Mouse (Mus musculus) spleen, postnatal 14 days (tissue): ENCODE data around the gene Cx3cr1.

Source experiments
- DNase-seq, 2 experiments: peaks; one replicate each; pipeline ENCODE4 v3.0.0; 2021 to 2022; ENCODE audit warnings: low spot score in 2 of 2

Gene Cx3cr1

GRCm38 (mm10) chr9:120082691-120083090 lies 13.0 kb upstream of the Cx3cr1 start:
- no peak for DNase-seq

DNA sequence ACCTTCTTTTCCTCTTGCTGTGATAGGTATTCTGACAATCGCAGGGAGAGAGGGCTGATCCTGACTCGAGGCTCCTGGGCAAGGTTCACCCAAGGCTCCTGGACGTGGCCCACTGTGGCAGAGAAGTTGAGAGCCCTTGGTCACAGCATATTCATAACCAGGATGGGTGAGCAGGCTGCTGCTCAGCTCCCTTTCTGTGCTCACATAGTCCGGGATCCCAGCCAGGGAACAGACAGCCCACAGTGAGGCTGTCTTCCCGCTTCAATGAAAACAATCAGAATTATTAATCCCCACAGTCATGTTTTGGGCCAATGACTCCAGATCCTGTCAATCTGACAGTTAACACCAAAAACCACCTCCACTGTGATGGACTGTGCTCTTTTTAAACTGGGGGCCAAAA lies 12.3 kb upstream of the Cx3cr1 start:
- DNase-seq, result no peak

DNA sequence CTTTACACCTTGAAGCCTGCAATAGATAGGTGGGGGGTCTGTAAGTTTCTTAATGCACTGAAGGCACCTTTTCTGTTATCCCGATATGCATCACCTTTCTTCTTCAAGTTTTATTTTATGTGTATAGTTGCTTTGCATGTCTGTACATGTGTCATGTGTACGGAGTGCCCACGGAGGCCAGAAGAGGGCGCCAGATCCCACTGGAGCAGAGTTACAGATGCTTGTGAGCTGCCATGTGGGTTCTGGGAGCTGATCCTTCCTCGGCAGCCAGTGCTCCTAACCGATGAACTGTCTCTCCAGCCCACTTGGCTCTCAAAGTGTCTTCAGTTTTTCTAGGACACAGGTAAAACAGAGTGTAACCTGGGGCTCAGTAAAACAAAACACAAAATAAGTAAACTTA lies 11.6 kb upstream of the Cx3cr1 start:
- DNase-seq, result no peak

GRCm38 (mm10) chr9:120080546-120081108 lies 10.9 kb upstream of the Cx3cr1 start:
- no peak for DNase-seq

GRCm38 (mm10) chr9:120079901-120080300 lies 10.2 kb upstream of the Cx3cr1 start:
- no peak for DNase-seq

- no peak for DNase-seq
These were observed 8.6 kb upstream of the Cx3cr1 start for GRCm38 (mm10) chr9:120078241-120078640.

DNA sequence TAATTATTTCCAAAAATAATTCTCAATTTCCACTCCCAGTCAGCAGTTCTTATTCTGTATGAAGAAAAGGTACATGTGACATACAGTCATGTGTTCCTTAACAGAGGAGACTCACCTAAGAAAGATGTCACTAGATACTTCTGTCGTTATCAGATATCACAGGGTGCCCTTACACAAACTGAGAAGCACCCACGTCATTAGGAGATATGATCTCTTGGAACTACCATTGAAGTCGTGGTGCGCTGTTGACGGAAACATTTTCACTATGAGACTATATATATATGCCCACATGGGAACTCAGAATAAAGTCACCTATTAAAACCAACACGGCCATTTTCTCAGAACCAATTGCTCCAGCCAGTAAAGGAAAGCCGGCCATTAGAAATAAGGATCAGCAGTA lies 4.8 kb upstream of the Cx3cr1 start:
- DNase-seq, result no peak

DNA sequence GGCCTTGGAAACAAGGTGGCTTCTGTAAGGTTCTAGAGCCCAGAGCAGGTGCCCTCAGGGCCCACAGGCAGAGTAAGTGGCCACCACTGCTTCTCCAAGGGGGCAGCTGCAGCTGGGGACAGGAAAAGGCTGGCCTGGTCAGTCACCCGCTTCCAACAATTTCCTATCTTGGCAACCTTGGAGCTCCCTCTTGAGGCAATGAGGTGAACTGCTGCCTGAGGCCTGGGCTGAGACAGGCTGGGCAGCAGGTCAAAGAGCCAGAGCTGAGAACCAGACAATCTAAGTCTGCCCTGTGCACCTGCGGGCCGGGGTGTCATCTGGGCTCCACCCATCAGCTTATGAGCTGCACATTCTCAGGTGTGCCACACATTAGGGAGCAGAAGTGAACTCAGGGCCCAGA lies 3.5 kb upstream of the Cx3cr1 start:
- DNase-seq, result peak; percentile 43 to 65

GRCm38 (mm10) chr9:120071251-120071650 lies 1.6 kb upstream of the Cx3cr1 start:
- no peak for DNase-seq

- no peak for DNase-seq
These were observed 1.6 kb downstream of the Cx3cr1 start for GRCm38 (mm10) chr9:120068047-120068446.

GRCm38 (mm10) chr9:120067609-120068008 lies 2.1 kb downstream of the Cx3cr1 start:
- no peak for DNase-seq

GRCm38 (mm10) chr9:120064317-120064716 lies 5.4 kb downstream of the Cx3cr1 start:
- no peak for DNase-seq

GRCm38 (mm10) chr9:120058730-120059129 lies 10.9 kb downstream of the Cx3cr1 start:
- DNase-seq, result no peak

DNA sequence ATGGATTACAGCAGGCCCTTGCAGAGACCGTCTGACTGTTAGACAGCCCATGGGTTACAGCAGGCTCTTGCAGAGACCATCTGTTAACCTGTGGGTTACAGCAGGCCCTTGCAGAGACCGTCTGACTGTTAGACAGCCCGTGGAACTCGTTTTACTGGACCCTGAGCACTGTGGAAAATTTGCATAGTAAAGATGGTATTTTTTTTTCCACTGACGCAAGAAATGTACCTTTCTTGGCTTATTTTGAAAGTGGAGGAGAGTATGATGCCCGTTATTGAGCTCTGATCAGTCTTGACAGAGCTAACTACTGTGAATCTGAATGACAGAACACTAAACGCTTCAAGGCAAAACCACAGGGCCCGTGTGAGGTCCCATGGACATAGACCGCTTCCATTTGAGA lies 13.5 kb downstream of the Cx3cr1 start:
- no peak for DNase-seq

DNA sequence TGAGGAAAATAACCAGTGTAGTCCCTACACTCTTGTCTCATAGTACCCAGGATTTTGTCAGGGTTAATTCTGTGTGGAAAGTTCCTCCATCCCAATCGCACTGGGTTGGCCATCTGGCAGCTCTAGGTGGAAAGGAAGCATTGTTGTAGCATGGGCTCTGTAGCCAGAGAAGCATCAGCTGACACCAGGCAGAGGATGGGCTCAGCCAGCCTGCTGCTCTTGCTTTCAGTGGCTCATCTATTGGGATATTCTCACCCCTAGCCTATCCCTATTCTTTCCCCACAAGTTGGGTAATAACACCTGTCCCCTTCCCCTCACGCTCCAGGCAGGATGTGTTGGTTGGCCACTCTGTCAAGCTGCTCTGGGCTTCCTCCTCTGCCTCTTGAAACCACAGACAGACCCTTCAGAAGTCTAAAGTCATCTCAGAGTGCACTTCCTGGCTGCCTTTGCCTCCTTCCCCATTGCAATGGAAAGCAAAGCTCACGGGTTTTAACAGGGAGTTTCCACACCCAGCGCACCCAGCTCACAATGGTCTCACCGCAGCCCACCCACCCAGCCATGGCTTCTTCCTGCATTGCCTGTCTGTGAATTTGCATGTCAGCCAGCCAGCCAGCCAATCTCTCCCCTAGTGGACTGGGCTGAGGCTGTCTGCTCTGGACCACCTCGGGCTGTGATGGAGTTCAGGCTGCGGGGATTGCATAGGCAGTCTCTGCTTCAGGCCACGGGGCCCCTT lies 15.0 kb downstream of the Cx3cr1 start:
- no peak for DNase-seq

DNA sequence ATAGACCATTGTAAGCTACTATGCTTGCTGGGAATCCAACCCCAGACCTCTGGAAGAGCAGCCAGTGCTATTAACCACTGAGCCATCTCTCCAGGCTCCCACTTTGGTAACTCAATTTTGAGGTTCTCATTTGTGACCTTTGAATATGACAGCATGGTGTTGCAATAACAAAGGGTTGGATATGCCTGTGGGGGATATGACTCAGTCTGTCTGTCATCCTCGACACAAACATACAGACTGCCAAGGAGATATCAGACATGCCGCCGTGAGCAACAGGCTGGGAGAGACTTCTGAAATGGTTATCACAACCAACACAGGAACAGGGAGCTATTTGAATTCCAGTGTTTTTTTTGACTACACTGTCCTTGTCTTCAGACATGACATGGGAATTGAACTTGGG lies 20.3 kb downstream of the Cx3cr1 start:
- DNase-seq, result no peak

GRCm38 (mm10) chr9:120048495-120048894 lies 21.2 kb downstream of the Cx3cr1 start:
- DNase-seq, result no peak

- no peak for DNase-seq
These were observed 26.6 kb downstream of the Cx3cr1 start for GRCm38 (mm10) chr9:120043115-120043514.

DNA sequence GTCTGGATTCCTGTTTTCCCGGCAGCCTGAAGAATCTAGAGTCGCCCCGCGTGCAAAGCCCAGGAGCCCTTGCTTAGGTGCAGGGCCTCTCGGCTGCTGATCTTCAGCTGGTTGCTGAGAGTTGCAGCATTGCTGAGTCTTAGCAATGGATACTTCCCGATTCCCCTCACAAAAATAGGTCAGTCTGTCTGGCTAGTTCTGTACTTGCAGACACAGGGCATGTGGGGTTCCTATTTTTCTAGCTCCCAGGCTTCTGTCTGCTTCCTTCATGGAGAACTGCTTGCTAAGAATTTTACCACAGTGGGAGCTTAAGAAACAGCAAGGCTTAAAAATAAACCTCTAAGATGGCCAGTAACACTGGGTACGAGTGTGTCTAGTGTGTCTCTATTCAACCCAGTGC lies 32.3 kb downstream of the Cx3cr1 start:
- DNase-seq, result no peak

DNA sequence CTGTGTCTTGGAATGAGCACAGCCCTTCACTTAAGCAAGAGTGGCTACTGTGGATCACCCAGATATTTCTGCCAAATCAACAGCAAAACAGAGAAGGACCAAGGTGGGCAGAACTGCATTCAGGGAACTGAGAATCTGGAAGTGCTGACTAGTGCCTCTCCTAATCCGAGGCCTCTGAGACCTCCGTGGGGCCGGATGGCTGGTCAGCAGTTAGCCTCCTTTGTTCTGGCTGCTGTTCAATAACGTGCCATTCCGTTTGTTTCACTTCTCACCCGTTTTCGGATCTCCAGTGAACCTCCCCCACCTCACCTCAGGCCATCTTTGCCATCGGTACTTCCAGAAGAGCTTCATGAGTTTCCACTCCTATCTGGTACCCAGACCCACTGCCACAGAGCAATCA lies 35.3 kb downstream of the Cx3cr1 start:
- no peak for DNase-seq

- DNase-seq, result no peak
These were observed 37.0 kb downstream of the Cx3cr1 start for GRCm38 (mm10) chr9:120032710-120033109.

DNA sequence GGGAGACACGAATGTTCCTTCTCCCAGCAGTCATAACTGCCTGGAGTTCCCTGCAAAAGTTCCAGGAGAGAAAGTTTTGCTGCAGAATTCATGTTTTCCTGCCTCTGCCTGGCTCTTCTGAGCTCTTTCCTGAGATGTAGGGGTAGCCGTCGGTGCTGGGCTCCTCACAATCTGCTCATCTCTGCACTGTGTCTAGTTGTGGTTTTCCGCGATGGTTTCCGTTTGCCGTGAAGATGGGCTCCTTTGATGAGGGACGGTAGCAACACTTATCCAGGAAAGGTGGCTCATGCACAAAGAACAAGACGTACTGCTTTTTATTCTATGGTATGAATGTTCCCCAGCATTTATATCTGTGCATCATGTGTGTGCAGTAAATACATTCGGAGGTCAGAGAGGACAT lies 39.3 kb downstream of the Cx3cr1 start:
- no peak for DNase-seq

DNA sequence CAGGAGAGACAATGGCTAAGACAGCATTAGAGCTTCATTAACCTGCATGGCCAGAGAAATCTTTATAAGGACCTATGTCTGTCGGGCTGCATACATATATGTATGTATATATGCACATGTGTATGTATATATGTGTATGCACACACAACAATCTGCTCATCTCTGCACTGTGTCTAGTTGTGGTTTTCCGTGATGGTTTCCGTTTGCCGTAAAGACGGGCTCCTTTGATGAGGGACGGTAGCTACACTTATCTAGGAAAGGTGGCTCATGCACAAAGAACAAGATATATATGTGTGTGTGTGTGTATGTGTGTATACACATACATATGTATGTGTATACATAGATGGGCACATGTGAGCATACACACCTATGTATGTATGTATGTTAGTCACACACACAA lies 39.8 kb downstream of the Cx3cr1 start:
- no peak for DNase-seq
